Mouse (Mus musculus) thymus, postnatal 25 days (tissue): ENCODE data around the gene P2ry2.
A peak's percentile ranks its signal among the peaks of the same experiment; 100 is the strongest.

Experiments used
- DNase-seq: peaks from one replicate; pipeline ENCODE4 v3.0.0; 2022

Gene P2ry2

GRCm38 (mm10) chr7:100978171-100978570 is 34.5 kb downstream of the P2ry2 start:
- no peak for DNase-seq

GRCm38 (mm10) chr7:100974135-100974903 is 38.3 kb downstream of the P2ry2 start, which contains the start of gene P2ry6:
P2ry6 (minus strand) TSS chr7:100974649.
- no peak for DNase-seq

GRCm38 (mm10) chr7:100972875-100973274 is 39.8 kb downstream of the P2ry2 start:
- no peak for DNase-seq

- no peak for DNase-seq
Observed at GRCm38 (mm10) chr7:100968874-100969659, 43.6 kb downstream of the P2ry2 start.

GRCm38 (mm10) chr7:100968376-100968775 is 44.3 kb downstream of the P2ry2 start:
- no peak for DNase-seq

GRCm38 (mm10) chr7:100967850-100968249 is 44.8 kb downstream of the P2ry2 start:
- DNase-seq, result no peak

- DNase-seq, result no peak
Observed at GRCm38 (mm10) chr7:100966014-100966413, 46.7 kb downstream of the P2ry2 start.

- DNase-seq, result peak; percentile 17
Observed at GRCm38 (mm10) chr7:100965079-100965478, 47.6 kb downstream of the P2ry2 start.

GRCm38 (mm10) chr7:100964242-100964641 is 48.4 kb downstream of the P2ry2 start:
- no peak for DNase-seq

- no peak for DNase-seq
Observed at GRCm38 (mm10) chr7:100963381-100963780, 49.3 kb downstream of the P2ry2 start.

- no peak for DNase-seq
Observed at GRCm38 (mm10) chr7:100961146-100961545, 51.5 kb downstream of the P2ry2 start.

- DNase-seq, result no peak
Observed at GRCm38 (mm10) chr7:100960462-100960861, 52.2 kb downstream of the P2ry2 start.

- DNase-seq, result peak; percentile 26
Observed at GRCm38 (mm10) chr7:100958426-100958825, 54.2 kb downstream of the P2ry2 start.

- no peak for DNase-seq
Observed at GRCm38 (mm10) chr7:100952686-100953085, 60.0 kb downstream of the P2ry2 start.

- no peak for DNase-seq
Observed at GRCm38 (mm10) chr7:100951903-100952302, 60.8 kb downstream of the P2ry2 start.

GRCm38 (mm10) chr7:100950481-100951010 is 62.1 kb downstream of the P2ry2 start:
- DNase-seq, result peak; percentile 28

GRCm38 (mm10) chr7:100950031-100950430 is 62.6 kb downstream of the P2ry2 start:
- no peak for DNase-seq
